Mouse (Mus musculus) retina, postnatal 7 days (tissue): Measurements from ENCODE around the gene Nt5c1b.

Experiments
- DNase-seq: peaks from one replicate; pipeline ENCODE4 v3.0.0-alpha.2; 2012; ENCODE audit warnings: low read depth, low spot score

The Nt5c1b gene

DNA sequence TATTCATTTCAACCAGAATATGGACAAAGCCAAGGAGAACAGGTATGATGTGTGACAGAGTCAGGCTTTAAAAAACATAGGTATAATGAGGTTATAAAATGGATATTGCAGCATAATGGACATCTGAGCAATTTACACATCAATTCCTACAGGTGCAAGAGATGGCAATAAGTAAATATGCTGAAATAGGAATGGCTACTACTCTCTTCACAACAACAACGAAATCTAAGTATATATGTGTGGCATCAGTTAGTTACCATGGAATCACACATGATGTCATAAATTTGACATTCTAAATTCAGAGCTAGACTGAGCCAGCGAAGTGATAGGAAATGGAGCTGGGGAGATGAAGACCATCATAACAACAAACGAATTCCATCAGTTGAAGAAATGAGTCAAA, at the start of gene Nt5c1b:
Nt5c1b (plus strand) TSS at position 301 of the 400 bp plus-strand sequence.
- DNase-seq, result no peak

DNA sequence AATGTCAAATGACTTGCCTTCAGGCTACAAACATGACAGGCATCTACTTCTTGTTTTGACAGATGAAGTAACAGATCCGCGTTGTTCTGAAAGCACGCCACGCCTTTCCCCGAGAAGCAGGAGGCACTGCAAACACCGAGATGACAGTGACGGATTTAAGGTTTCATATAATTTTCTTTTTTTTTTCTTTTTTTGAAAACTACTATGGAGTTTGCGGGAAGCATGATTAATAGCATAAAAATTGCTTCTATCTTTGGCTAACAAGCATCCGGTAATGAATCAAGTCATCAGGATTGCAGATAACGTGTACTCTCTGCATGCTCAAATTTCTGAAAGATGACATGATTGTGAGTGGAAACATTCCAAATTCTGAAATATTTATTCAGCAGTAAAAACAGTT, 42.1 kb upstream of the Nt5c1b start:
- no peak for DNase-seq

DNA sequence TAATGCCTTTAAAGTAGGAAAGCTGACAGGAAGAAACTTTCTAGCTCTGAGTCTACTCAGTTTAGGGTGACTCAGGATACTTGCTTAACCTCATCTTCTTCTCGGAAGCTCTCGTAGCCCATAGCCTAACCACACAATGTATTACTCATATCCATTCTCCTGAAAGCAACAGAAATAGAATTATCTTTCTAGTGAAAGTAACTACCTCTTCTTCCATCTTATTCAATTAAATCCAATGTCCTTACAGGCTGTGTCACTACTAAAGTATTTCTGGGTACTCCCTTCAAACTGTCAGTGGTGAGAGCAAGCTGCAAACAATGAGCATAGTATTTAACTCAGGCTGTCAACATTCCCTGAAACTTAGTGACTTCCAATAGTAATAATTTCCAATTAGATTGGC, 40.3 kb upstream of the Nt5c1b start:
- no peak for DNase-seq

- no peak for DNase-seq
Measured at GRCm38 (mm10) chr12:10340604-10341003, 29.2 kb upstream of the Nt5c1b start.

DNA sequence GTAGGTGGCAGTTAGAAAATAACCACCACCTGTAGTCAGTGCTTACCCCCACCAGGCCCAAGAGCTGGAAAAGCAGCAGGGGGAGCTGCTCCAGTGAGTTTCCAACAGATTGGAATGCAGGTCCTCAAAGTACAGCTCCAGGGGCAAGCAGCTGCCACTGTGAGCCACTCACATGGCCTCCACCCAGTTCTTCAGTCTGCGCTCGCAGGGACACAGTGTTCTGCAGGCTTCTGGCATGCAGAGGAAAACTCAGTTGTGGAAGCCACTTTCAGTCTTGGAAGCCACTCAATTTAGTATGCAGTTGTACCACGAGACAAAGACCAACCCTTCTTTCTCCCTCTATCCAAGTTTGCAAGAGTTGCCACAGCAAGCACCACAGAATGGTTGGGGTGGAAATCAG, 19.1 kb upstream of the Nt5c1b start:
- DNase-seq, result no peak

DNA sequence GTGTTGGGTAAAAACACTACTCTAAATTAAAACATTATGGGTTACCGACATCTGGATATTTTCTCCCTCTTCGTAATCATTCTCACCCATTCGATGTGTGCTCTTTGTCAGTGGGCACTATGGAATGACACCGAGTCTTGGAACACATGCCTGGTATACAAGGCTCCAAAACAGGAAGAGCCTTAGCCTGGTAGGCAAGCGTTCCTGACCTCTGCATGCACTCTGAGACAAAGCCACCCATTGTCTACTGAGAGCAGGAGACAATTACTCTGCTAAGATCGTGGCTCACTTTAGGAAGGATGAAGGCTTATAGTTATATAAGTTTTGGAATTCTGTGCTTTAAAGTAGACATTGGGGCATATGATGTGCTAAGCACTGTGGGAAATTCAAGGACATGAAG, 12.0 kb upstream of the Nt5c1b start:
- DNase-seq, result no peak

GRCm38 (mm10) chr12:10390671-10391441, 21.1 kb downstream of the Nt5c1b start, which contains the start of gene Rdh14:
Rdh14 (plus strand) TSS chr12:10390772.
- DNase-seq, result peak; percentile 86

DNA sequence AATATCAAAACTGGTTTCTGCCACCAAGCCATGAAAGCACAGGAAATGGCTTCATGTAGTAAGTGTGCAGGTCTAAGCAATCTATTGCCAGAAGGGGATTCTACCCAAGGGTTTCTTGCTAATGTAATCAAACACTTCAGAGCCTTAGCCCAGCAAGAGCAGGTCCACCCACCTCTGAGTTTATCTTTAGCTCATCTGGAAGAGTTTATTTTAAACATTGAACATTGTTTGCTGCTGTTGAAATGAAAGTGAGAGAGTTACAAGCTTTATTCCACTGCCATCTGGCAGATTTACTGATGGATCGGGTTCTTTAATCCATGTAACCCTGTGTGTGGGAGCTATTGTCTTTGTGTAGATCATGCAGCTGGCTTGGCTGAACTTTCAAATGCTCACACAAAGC, 31.0 kb downstream of the Nt5c1b start:
- DNase-seq, result no peak

- no peak for DNase-seq
Measured at GRCm38 (mm10) chr12:10402421-10403115, 32.8 kb downstream of the Nt5c1b start.

DNA sequence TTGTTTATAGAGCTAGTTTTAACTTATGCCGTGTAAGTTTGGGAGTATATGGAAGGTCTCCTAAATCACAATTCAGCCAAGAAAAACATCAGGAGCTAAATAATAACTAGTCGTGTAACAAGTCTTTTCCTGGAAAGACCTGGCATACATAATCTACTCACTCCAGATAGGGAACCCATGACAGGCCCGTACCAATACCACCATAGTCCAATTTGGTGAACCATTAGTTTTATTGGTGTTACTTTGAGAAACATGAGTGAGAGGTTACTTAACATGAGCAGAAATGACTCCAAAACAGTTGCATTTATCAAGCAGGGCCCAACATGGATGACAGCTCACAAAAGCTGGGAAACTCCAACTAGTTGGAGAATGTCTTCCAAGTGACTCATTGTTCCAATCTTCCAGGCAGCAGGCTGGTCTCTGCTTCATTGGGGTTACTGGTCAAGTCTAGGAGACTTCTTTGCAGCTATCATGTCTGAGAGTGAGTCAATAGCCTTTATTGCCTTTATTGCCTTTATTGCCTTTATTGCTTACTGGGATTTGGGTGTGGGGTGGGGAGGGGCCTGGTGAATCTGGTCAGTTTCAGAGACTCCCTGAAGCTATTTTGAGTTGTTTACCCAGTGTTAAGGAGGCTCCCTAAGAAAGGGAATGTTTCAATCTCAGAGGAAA, 40.9 kb downstream of the Nt5c1b start:
- DNase-seq, result no peak

- no peak for DNase-seq
Measured at GRCm38 (mm10) chr12:10411453-10411852, 41.7 kb downstream of the Nt5c1b start.

DNA sequence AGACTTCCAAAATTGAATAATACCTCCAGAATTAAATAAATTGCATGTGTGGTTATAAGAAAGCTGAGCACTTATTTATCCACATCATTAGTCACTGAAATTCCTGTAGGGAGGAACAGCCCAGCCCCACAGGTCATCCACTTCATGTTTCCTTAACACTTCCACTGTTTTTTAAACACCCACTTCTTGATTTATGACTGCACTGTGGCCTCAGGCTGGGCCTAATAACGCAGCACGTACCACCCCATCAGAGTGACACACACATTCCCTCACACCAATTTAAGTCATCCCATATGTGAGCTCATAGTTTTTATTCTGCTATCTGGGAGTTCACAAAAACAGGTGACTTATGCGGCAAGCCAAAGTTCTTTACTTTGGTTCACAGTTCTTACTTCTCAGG, 52.6 kb downstream of the Nt5c1b start:
- no peak for DNase-seq

GRCm38 (mm10) chr12:10425982-10426863, 56.5 kb downstream of the Nt5c1b start:
- no peak for DNase-seq

DNA sequence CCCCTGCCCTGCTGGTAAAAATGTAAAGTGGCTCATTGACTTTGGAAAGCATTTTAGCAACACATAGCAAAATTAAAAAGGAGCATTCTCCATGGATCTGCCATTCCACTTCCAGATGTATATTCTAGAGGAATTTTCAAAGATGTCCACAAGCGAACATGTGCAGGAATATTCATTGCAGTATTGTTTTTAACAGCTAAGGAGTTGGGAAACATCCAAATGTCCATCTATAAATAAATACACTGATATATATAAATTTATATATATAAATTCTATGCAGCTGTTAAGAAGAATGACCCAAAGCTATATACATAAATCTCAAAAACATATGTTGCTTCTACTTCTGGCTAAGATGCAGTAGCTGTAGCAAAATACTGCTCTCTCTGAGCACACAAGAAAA, 61.2 kb downstream of the Nt5c1b start:
- no peak for DNase-seq

DNA sequence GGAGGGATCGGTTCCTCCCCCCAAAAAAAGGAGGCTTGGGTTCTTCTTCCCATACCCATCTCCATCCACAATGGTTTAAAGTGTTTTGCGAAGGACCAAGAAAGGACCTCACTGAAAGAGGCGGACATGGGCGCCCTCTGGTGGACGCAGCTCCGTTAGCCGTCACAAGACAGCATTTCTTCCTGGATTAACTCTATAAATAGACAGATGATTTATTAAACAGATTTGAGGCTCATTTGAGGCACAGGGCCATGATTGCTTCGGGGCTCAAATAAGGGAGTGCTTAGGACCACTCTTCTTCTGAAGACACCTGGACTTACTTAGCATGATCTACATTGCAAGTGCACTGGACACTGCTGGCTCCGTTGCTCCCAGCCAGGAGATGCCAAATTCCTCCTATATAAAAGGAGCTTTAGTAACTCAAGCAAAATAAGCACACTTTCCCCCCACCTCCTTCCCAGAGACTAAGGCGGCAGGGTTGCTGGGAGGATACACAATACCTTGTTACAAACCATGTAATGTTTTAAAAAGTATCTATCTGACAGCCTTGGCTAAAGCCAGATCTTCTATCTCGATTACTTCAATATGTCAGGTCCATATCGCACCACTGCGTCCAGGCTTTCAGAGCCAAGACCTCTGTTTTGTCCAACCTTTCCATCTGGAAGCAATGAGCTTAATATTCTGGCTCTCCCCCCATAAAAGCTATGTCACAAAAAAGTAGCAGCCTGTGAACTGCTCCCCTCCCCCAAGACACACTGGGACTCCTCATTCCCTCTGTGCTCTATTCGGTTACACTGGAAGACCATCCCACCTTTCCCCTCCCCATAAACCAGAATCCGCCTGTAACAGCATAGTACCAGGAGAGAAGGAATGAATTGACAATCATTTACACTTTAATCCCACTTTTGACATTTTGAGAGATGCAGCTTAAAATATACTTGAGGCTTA, 68.6 kb downstream of the Nt5c1b start:
- peak; percentile 66 for DNase-seq
